Mouse (Mus musculus): ENCODE data around the gene Gab1. TPM values are rescaled to one million over a fixed set of nuclear protein-coding genes. Genes with fewer than 3 reads are reported as not detected.
"Not testable (repeated sequence)": the region's sequence is repeated elsewhere in the genome, so short reads cannot be mapped to it uniquely, and the experiment has no call there.

The Gab1 gene
- polyA plus RNA-seq, 1 experiment from 2014 or later = 9.3 TPM

- no peaks in the 10 kb centered on the region for H3K27me3 ChIP-seq (replicated peaks; ENCODE audit: control insufficient read depth, insufficient read depth, low read length)
- H3K4me2 ChIP-seq (ENCODE audit: low read length) = no peak overlapping the region
- no peak for ATAC-seq
- peaks cover 10% of the 10 kb centered on the region for H3K36me3 ChIP-seq (ENCODE audit: control insufficient read depth, insufficient read depth, low read length)
- no peak overlapping the region for H3K27ac ChIP-seq (ENCODE audit: low read depth, low read length)
- no peak overlapping the region for H3K9ac ChIP-seq (ENCODE audit: low read depth, low read length)
- no peak overlapping the region for H3K4me3 ChIP-seq (ENCODE audit: low read length)
- no peaks in the 10 kb centered on the region for H3K9me3 ChIP-seq (ENCODE audit: control insufficient read depth, low read length)
- H3K4me1 ChIP-seq (ENCODE audit: control insufficient read depth, insufficient read depth, low read depth, low read length) = no peaks in the 10 kb centered on the region
- WGBS = 94% methylated on average over 6 of the region's 6 CpGs
Measured at GRCm38 (mm10) chr8:80768451-80768850, 111.9 kb downstream of the Gab1 start.

GRCm38 (mm10) chr8:80753017-80753715, 127.2 kb downstream of the Gab1 start:
- no peak overlapping the region for H3K9ac ChIP-seq (ENCODE audit: low read depth, low read length)
- H3K4me3 ChIP-seq (ENCODE audit: low read length) = no peak overlapping the region
- H3K4me1 ChIP-seq (ENCODE audit: control insufficient read depth, insufficient read depth, low read depth, low read length) = no peaks in the 10 kb centered on the region
- H3K27me3 ChIP-seq (replicated peaks; ENCODE audit: control insufficient read depth, insufficient read depth, low read length) = no peaks in the 10 kb centered on the region
- 30% methylated on average over 9 of the region's 9 CpGs for WGBS
- ATAC-seq = peak; percentile 94
- H3K9me3 ChIP-seq (ENCODE audit: control insufficient read depth, low read length) = no peaks in the 10 kb centered on the region
- no peaks in the 10 kb centered on the region for H3K36me3 ChIP-seq (ENCODE audit: control insufficient read depth, insufficient read depth, low read length)
- H3K27ac ChIP-seq (ENCODE audit: low read depth, low read length) = no peak overlapping the region
- H3K4me2 ChIP-seq (ENCODE audit: low read length) = no peak overlapping the region

GRCm38 (mm10) chr8:80752429-80752828, 127.9 kb downstream of the Gab1 start:
- no peak for ATAC-seq
- H3K4me1 ChIP-seq (ENCODE audit: control insufficient read depth, insufficient read depth, low read depth, low read length) = no peaks in the 10 kb centered on the region
- no peak overlapping the region for H3K27ac ChIP-seq (ENCODE audit: low read depth, low read length)
- H3K9ac ChIP-seq (ENCODE audit: low read depth, low read length) = no peak overlapping the region
- no peaks in the 10 kb centered on the region for H3K27me3 ChIP-seq (replicated peaks; ENCODE audit: control insufficient read depth, insufficient read depth, low read length)
- WGBS = 70% methylated on average over 7 of the region's 7 CpGs
- H3K9me3 ChIP-seq (ENCODE audit: control insufficient read depth, low read length) = no peaks in the 10 kb centered on the region
- H3K4me3 ChIP-seq (ENCODE audit: low read length) = no peak overlapping the region
- no peak overlapping the region for H3K4me2 ChIP-seq (ENCODE audit: low read length)
- no peaks in the 10 kb centered on the region for H3K36me3 ChIP-seq (ENCODE audit: control insufficient read depth, insufficient read depth, low read length)

GRCm38 (mm10) chr8:80749091-80749490, 131.2 kb downstream of the Gab1 start:
- Histone ChIP-seq H3K27ac (ENCODE audit: low read depth, low read length) (no peak overlapping the region), H3K27me3 (replicated peaks; ENCODE audit: control insufficient read depth, insufficient read depth, low read length) (no peaks in the 10 kb centered on the region), H3K9ac (ENCODE audit: low read depth, low read length) (no peak overlapping the region), H3K9me3 (ENCODE audit: control insufficient read depth, low read length) (no peaks in the 10 kb centered on the region), H3K36me3 (ENCODE audit: control insufficient read depth, insufficient read depth, low read length) (no peaks in the 10 kb centered on the region), H3K4me3 (ENCODE audit: low read length) (no peak overlapping the region), H3K4me2 (ENCODE audit: low read length) (no peak overlapping the region), H3K4me1 (ENCODE audit: control insufficient read depth, insufficient read depth, low read depth, low read length) (no peaks in the 10 kb centered on the region)
- WGBS = 91% methylated on average over 4 of the region's 4 CpGs
- no peak for ATAC-seq

GRCm38 (mm10) chr8:80739932-80740331, 140.4 kb downstream of the Gab1 start:
- Histone ChIP-seq H3K27ac (ENCODE audit: low read depth, low read length) (peak overlapping the region; percentile 93), H3K4me1 (ENCODE audit: control insufficient read depth, insufficient read depth, low read depth, low read length) (peaks cover 9% of the 10 kb centered on the region), H3K4me3 (ENCODE audit: low read length) (peak overlapping the region; percentile 88), H3K4me2 (ENCODE audit: low read length) (peak overlapping the region; percentile 72), H3K36me3 (ENCODE audit: control insufficient read depth, insufficient read depth, low read length) (peaks cover 5% of the 10 kb centered on the region; the same call in 1 of the 2 replicates), H3K9me3 (ENCODE audit: control insufficient read depth, low read length) (no peaks in the 10 kb centered on the region), H3K27me3 (replicated peaks; ENCODE audit: control insufficient read depth, insufficient read depth, low read length) (no peaks in the 10 kb centered on the region), H3K9ac (ENCODE audit: low read depth, low read length) (peak overlapping the region; percentile 71)
- WGBS = 16% methylated on average over 14 of the region's 14 CpGs
- peak; percentile 55 for ATAC-seq

- H3K4me3 ChIP-seq (ENCODE audit: low read length) = peak within 1 kb of the TSS; percentile 88
- 2% methylated on average over 58 of the region's 91 CpGs for WGBS
- H3K27me3 ChIP-seq (replicated peaks; ENCODE audit: control insufficient read depth, insufficient read depth, low read length); H3K36me3 ChIP-seq (ENCODE audit: control insufficient read depth, insufficient read depth, low read length); H3K9me3 ChIP-seq (ENCODE audit: control insufficient read depth, low read length); H3K4me1 ChIP-seq (ENCODE audit: control insufficient read depth, insufficient read depth, low read depth, low read length): not testable (repeated sequence)
- peak; percentile 96 for ATAC-seq
- H3K4me2 ChIP-seq (ENCODE audit: low read length) = peak within 1 kb of the TSS; percentile 92
- H3K27ac ChIP-seq (ENCODE audit: low read depth, low read length) = peak within 1 kb of the TSS; percentile 96
- peak within 1 kb of the TSS; percentile 91 for H3K9ac ChIP-seq (ENCODE audit: low read depth, low read length)
Measured at GRCm38 (mm10) chr8:80739155-80739924, 141.0 kb downstream of the Gab1 start, which contains the start of gene Smarca5. TSS of gene Smarca5 (minus strand) at chr8:80739497.

- H3K4me1 ChIP-seq (ENCODE audit: control insufficient read depth, insufficient read depth, low read depth, low read length) = peaks cover 9% of the 10 kb centered on the region
- peak overlapping the region; percentile 92 for H3K4me2 ChIP-seq (ENCODE audit: low read length)
- peak; percentile 70 for ATAC-seq
- H3K27me3 ChIP-seq (replicated peaks; ENCODE audit: control insufficient read depth, insufficient read depth, low read length) = no peaks in the 10 kb centered on the region
- WGBS = under 1% methylated on average over 63 of the region's 84 CpGs
- H3K9me3 ChIP-seq (ENCODE audit: control insufficient read depth, low read length) = no peaks in the 10 kb centered on the region
- H3K36me3 ChIP-seq (ENCODE audit: control insufficient read depth, insufficient read depth, low read length) = peaks cover 5% of the 10 kb centered on the region; the same call in 1 of the 2 replicates
- H3K9ac ChIP-seq (ENCODE audit: low read depth, low read length) = peak overlapping the region; percentile 91
- H3K4me3 ChIP-seq (ENCODE audit: low read length) = peak overlapping the region; percentile 88
- peak overlapping the region; percentile 96 for H3K27ac ChIP-seq (ENCODE audit: low read depth, low read length)
Measured at GRCm38 (mm10) chr8:80738388-80739154, 141.7 kb downstream of the Gab1 start.

GRCm38 (mm10) chr8:80738046-80738387, 142.3 kb downstream of the Gab1 start:
- Histone ChIP-seq H3K27ac (ENCODE audit: low read depth, low read length) (peak overlapping the region; percentile 96), H3K4me1 (ENCODE audit: control insufficient read depth, insufficient read depth, low read depth, low read length) (peaks cover 9% of the 10 kb centered on the region), H3K4me2 (ENCODE audit: low read length) (peak overlapping the region; percentile 92), H3K36me3 (ENCODE audit: control insufficient read depth, insufficient read depth, low read length) (peaks cover 6% of the 10 kb centered on the region; the same call in 1 of the 2 replicates), H3K9me3 (ENCODE audit: control insufficient read depth, low read length) (no peaks in the 10 kb centered on the region), H3K9ac (ENCODE audit: low read depth, low read length) (peak overlapping the region; percentile 91), H3K27me3 (replicated peaks; ENCODE audit: control insufficient read depth, insufficient read depth, low read length) (no peaks in the 10 kb centered on the region), H3K4me3 (ENCODE audit: low read length) (peak overlapping the region; percentile 88)
- 0% methylated on average over 5 of the region's 5 CpGs for WGBS
- peak; percentile 13 for ATAC-seq

GRCm38 (mm10) chr8:80732326-80732725, 148.0 kb downstream of the Gab1 start:
- Histone ChIP-seq H3K9me3 (ENCODE audit: control insufficient read depth, low read length) (no peaks in the 10 kb centered on the region), H3K9ac (ENCODE audit: low read depth, low read length) (no peak overlapping the region), H3K36me3 (ENCODE audit: control insufficient read depth, insufficient read depth, low read length) (peaks cover 18% of the 10 kb centered on the region), H3K4me1 (ENCODE audit: control insufficient read depth, insufficient read depth, low read depth, low read length) (peaks cover under 1% of the 10 kb centered on the region; the same call in 1 of the 2 replicates), H3K4me2 (ENCODE audit: low read length) (no peak overlapping the region), H3K4me3 (ENCODE audit: low read length) (no peak overlapping the region), H3K27ac (ENCODE audit: low read depth, low read length) (no peak overlapping the region), H3K27me3 (replicated peaks; ENCODE audit: control insufficient read depth, insufficient read depth, low read length) (no peaks in the 10 kb centered on the region)
- ATAC-seq = no peak

Measured in hindbrain, embryonic 16.5 days (tissue).